15 mouse cellular contexts compared by ENCODE assay signal in genomic region chr19:42636631-42637030, GRCm38 (mm10). TPM values are rescaled to one million over a fixed set of nuclear protein-coding genes. Genes with fewer than 3 reads are reported as not detected.
DNase-seq lines count a peak whose midpoint lies in the region; ATAC-seq and TF ChIP-seq lines count a peak whose summit lies in the region.
"Had no signal": no experiment of that assay in that cellular context is flagged by ENCODE, and none has a peak within 500 bp of the region (broad histone marks: within the 10 kb centered on the region; RNA-seq: fewer than 3 reads in every experiment).

No protein-coding gene starts in this region.

- TF ChIP-seq EP300 in stomach, postnatal 0 days (optimal IDR thresholded peaks at IDR 0.05) = no peak

- H3K4me2 ChIP-seq in stomach, postnatal 0 days (replicated peaks; ENCODE audit: low read depth) = no peak overlapping the region
- H3K4me2 ChIP-seq: forebrain, embryonic 12.5 days; kidney, embryonic 15.5 days; midbrain, embryonic 15.5 days had no signal

- H3K9ac ChIP-seq in stomach, postnatal 0 days (ENCODE audit: low read length) = no peak overlapping the region
- H3K9ac ChIP-seq: forebrain, embryonic 12.5 days; kidney, embryonic 15.5 days; midbrain, embryonic 15.5 days had no signal

- TF ChIP-seq CTCF in stomach, postnatal 0 days (IDR thresholded peaks at IDR 0.05; ENCODE audit: low read depth) = no peak

- WGBS in stomach, postnatal 0 days = 38% methylated on average over 11 of the region's 11 CpGs

- no peaks in the 10 kb centered on the region; the same call in 1 of the 2 replicates for H3K4me1 ChIP-seq in stomach, postnatal 0 days (replicated peaks; ENCODE audit: control insufficient read depth, insufficient read depth)

- H3K4me3 ChIP-seq in stomach, postnatal 0 days (ENCODE audit: low read depth, low read length) = no peak overlapping the region
- H3K4me3 ChIP-seq: forebrain, embryonic 12.5 days; kidney, embryonic 15.5 days; midbrain, embryonic 15.5 days had no signal

- H3K27ac ChIP-seq in stomach, postnatal 0 days (replicated peaks) = no peak overlapping the region
- H3K27ac ChIP-seq: forebrain, embryonic 12.5 days; kidney, embryonic 15.5 days; midbrain, embryonic 15.5 days had no signal

- no peak for ATAC-seq in stomach, postnatal 0 days (ENCODE audit: low FRiP score, low TSS enrichment)
- ATAC-seq: midbrain, embryonic 15.5 days had no signal

- H3K9me3 ChIP-seq in stomach, postnatal 0 days (ENCODE audit: control insufficient read depth, low read length) = no peaks in the 10 kb centered on the region
- H3K9me3 ChIP-seq: forebrain, embryonic 12.5 days; kidney, embryonic 15.5 days; midbrain, embryonic 15.5 days had no signal

- DNase-seq in kidney, postnatal 25 days = peak; percentile 26 to 56
- no peak for DNase-seq in kidney, adult 8-10 months
- peak; percentile 43 for DNase-seq in thymus, postnatal 4 days
- no peak for DNase-seq in thymus, postnatal 36 days
- DNase-seq in embryo, embryonic 11 days = peak; percentile 75
- peak; percentile 29 for DNase-seq in retina, postnatal 1 day
- DNase-seq in stomach, postnatal 0 days (ENCODE audit: low spot score) = no peak
- DNase-seq in left cerebral cortex, adult 9 months (ENCODE audit: low spot score in 2 of 2) = no peak
- DNase-seq: adrenal gland, adult 2 months; heart, adult 18-20 months; heart, postnatal 36 days; lung, adult 2 months had no signal

- H3K36me3 ChIP-seq in stomach, postnatal 0 days (ENCODE audit: control insufficient read depth, insufficient read depth, low read length) = no peaks in the 10 kb centered on the region
- H3K36me3 ChIP-seq: forebrain, embryonic 12.5 days; kidney, embryonic 15.5 days; midbrain, embryonic 15.5 days had no signal

- H3K27me3 ChIP-seq in stomach, postnatal 0 days (ENCODE audit: control insufficient read depth, insufficient read depth, low read length) = no peaks in the 10 kb centered on the region
- H3K27me3 ChIP-seq: kidney, embryonic 15.5 days; midbrain, embryonic 15.5 days had no signal

RNA-seq across cellular contexts. Expression of gene Loxl4, which starts 24.0 kb away (rescaled TPM):
- 2.2 and 3.1 TPM in 2 replicates for polyA plus RNA-seq in stomach, postnatal 0 days (2015; fragmentation: Nextera tagmentation; extraction: Ambion mirVana)

Comparison
In these comparisons a context has a peak if more than half of its experiments do, and no peak if none do; other contexts are left out.
1. DNase-seq: peak in kidney, postnatal 25 days (2 of 2), thymus, postnatal 4 days (single experiment), embryo, embryonic 11 days (single experiment) and retina, postnatal 1 day (single experiment); none in kidney, adult 8-10 months (0 of 2), thymus, postnatal 36 days (0 of 2), stomach, postnatal 0 days (single experiment) and left cerebral cortex, adult 9 months (0 of 2).